Mouse (Mus musculus) erythroid progenitor cell, adult 5-6 weeks (primary cell): ENCODE measurements around the gene Ksr2. TPM values are rescaled to one million over a fixed set of nuclear protein-coding genes. Genes with fewer than 3 reads are reported as not detected.

Source experiments
- ATAC-seq: replicated peaks from 2 replicates; pipeline ENCODE4 v1.8.0; 2016; ENCODE audit warnings: moderate number of reproducible peaks, mild to moderate bottlenecking, moderate TSS enrichment, inconsistent platforms; ENCODE audit not compliant: poor library complexity, low FRiP score, severe bottlenecking
- total RNA-seq, 2 experiments: library from RNA; stranded (forward) in 1 of 2; stranded (reverse) in 1 of 2; fragments of 150-400 nt in 1 of 2; fragments of 186-747, 209-891 nt in 1 of 2; gene quantifications; 2 replicates each; pipeline versions ENCODE4 v1.2.3 to v1.2.4; 2015 to 2017; ENCODE audit warnings: low replicate concordance in 2 of 2

Gene Ksr2
- total RNA-seq, 2 experiments from 2014 or later: under 0.01 TPM; not detected in 1

DNA sequence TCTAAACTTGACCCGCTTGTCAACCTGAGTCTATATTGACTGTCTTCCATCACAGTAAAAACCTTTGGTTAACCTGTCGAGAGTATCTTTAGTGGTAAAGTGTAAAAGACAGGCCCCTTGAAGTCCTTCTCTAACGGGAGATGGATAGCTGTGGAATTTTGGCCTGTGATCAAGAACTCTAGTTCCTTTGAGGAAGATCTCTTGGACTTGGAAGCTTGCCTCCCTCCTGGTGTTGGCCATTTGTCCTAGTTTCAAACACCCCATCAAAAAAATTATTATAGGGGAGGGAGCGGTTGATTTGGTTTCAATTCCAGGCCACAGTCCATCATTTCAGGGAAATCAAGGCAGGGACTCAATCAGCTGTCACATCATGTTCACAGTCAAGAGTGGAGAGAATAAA, 309.5 kb downstream of the Ksr2 start:
- ATAC-seq: no peak

DNA sequence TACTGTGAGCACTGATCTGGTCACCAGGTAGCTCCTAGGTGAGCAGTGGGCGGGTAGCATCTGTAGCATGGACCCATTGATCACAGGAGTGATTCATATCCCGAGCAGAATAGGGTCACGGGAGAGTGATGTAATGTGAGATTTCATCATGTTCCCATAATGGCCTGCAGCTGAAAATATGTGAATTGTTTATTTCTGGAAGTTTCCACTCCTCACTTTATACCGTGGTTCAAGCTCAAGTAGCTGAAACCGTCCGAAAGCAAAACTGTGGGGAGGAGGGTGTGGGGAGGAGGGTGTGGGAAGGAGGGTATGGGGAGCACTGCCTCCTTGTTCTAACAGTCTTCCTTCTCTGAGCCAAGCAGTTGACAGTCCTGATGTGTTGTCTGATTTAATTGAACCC, 312.7 kb downstream of the Ksr2 start:
- no peak for ATAC-seq

DNA sequence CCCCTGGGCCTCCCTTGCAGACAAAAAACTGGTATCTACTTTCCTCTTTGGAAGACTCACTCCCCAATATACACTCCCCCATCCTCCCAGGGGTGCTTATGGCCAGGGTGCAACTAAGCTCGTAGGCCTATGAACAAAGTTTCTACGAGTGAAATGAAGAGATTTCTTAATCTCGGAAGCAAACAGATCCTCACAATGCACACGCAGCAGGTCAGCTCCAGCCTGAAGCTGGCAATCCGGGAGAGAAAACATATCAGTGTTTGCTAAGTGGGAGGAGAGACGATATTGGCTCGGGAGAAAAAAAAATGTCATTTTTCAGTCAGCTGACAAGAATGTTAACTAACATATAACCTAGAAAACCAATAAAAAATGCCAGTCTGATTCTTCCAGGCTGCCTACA, 313.3 kb downstream of the Ksr2 start:
- ATAC-seq: no peak

DNA sequence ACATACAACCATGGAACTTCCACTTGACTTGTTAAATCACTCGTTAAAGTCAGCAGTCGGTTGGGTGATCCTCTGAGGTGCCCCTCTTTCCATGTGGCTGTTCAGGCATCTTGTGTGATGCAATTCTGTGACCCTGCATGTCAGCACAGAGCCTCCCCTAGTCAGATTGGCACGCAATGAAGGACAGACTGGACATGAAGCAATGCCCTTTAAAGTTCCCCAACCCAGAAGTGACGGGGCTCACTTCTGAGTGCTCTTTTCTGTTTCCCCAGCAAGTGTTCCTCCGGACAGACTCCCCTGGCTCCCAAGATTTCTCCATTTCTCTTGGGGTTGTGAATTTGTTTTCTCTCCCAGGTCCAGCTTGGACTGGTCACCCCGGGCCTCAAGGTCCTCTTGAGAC, 317.5 kb downstream of the Ksr2 start:
- ATAC-seq: no peak

DNA sequence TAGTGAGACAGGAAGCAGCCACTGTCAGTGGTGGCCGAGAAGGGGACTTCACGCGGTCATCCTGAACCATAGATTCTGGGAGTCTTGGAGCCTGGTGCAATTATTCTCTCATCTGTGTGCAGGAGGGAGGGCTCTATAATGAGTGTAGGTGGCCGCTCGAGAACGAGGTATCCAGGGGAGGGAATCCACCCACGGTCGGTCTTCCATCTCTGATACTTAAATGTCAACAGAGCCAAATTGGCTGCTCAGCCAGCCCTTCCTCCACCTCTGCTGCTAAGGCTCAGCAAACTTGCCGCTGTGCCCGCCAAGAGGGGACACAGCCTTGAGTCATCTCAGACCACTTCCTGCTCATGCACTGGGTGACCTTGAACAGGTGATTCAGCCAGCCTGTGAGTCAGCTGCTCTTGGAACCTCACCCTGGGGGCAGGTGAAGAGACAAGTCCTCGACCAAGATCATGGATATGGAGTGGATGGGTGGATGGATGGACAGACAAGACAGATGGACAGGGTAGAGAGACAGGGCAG, 330.9 kb downstream of the Ksr2 start:
- no peak for ATAC-seq

DNA sequence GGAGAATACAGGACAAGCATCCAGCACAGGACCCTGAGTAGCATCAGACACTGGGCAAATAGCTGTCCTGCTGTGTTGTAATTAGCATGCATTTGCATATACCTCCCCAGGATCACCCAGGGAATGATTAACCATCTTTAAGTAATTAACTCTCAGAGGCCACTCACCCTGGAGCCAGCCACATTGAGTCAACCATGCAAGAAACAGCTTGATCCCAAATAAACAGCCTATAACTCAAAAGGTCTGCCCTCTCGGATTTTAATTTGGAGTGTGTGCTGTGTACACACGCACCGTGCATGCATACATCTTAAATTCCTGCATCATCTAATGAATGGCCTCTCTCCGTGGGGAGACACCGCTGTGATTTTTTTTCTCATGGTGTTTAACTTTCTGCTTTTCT, 335.6 kb downstream of the Ksr2 start:
- no peak for ATAC-seq

DNA sequence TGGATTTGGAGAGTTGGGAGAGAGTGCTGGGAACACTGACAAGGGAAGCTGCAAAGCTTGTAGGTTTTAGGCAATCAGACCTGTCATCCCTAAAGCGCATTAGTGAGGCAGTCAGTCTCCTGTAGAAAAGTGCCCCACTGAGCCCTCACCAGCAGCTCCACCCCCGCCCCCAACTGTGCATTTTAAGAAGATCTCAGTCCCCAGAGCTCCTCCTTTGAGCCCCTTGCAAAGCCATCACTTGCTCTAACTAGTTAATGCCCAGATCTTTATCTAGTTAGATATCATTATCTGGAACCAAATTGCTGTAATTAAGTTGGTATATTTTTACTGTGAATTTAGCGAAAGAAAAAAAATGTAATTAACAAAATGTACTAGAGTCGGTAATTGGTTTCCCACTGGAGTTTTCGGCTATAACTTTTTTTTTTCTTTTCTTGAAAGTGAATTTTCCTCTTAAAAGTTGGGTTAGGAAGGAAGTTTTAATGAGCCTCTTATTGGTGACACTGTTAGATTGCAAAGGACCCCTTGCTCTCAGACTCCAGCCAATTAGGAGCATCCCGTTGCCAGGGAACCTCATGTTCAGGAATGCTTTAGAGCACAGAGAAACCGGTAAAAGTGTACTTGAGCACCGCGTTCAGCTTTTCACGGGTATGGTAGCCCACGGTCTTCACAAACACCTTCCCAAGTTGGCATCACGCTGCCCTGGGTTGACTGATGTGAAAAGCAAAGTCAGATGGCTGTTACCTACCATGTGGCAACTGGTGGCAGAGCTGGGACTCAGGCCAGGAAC, 344.1 kb downstream of the Ksr2 start:
- ATAC-seq: no peak

DNA sequence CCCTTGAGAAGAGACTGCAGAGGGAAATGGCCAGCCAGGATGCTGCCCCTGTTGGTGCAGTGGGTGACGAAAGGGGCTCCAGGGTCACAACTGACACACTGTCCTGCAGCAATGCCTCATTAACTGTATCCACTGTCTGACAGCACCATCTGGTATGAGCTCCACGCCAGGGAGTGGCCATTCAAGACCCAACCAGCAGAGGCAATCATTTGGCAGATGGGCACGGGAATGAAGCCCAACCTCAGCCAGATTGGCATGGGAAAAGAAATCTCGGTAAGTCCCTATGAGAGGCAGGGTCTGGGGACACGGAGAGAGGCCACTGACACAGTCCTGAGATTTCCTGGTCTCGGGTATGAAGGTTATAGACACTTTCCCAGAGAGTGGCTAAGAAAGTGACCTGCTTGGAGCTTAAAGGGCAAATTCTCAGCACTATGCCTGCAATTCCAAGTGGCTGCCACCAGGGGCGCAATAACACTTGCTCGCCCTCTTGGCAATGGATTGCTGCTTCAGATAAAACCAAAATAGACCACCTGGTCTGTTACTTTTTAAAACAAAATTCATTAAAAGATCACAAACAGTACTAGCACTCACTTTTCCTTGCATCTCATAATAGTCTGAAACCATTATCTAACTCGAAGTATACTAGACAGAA, 347.5 kb downstream of the Ksr2 start:
- ATAC-seq: no peak

DNA sequence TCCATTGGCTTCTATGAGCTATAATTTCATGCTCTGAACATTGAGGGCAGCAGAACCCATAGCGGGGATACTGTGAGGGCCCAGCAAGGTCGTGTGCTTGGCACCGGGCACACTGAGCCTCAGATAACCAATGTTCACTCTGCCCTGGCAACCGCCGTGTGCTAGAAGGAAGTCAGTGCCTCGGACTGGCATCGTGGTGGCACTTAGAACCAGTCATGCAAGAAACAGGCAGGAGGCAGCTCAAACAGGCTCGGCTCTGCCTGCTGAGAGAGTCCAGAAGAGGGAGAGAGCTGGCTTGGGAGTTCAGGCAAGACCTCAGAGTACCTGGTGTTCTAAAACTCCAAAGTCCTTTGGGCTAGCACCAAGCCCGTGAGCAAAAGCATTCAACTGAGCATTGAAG, 350.7 kb downstream of the Ksr2 start:
- no peak for ATAC-seq

DNA sequence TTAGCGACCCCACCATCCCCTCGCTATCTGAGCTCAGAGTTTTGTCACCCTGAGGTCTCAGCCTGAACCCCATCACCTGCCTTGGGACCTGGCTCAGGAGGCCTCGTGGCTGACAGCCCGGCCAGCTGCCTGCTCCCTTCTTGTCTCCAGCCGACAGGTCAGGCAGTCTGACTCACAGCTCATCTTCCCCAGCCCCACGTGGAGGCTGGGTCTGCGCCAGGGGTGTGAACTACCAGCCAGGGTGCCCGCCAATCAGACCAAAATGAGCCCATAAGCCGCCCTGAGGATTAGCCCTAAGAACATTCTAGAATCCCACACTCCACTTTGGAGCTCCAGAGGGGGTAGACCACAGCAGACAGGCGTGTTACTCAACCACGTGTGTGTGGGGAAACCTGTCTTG, 365.4 kb downstream of the Ksr2 start:
- no peak for ATAC-seq

DNA sequence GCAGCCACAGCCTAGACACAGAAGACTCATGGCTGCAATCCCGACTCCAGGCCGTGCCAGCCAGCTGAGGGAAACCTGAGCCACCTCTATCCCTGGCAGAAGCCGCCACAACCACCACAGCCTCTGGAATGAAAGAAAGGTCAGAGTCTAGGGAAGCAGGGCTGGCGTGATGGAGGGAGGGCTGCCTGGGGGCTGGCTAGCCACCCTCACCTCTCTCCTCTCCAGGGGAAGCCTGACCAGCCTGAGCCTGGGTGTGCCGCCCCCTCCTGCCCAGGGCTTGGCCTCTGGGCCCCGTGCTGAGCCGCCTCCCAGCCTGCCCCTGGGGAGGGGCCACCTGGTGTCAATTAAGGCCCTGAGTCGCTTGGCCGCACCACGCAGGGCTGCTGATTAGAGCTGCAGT, 366.9 kb downstream of the Ksr2 start, which contains the start of gene Nos1:
Nos1 (plus strand) TSS at position 352 of the 400 bp plus-strand sequence.
- ATAC-seq: no peak

DNA sequence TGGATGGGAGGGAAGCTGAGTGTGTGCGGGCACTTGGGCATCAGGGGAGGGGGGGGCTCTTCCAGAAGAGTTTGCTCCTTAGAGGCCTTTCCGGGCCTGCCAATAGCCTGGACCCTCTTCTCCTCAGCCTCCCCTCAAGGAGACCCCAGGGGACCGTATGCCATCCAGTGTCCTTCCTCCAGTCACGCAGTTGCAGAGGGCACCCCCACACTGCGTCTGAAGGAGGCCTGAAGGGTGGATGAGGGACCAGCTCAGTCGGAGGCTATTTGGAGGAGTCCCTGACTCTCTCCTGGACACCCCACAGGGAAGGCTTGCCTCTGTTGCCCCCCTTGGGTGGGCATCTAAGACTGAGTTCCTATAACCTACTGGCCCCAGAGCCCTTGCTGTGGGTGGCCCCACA, 367.4 kb downstream of the Ksr2 start:
- ATAC-seq: no peak

DNA sequence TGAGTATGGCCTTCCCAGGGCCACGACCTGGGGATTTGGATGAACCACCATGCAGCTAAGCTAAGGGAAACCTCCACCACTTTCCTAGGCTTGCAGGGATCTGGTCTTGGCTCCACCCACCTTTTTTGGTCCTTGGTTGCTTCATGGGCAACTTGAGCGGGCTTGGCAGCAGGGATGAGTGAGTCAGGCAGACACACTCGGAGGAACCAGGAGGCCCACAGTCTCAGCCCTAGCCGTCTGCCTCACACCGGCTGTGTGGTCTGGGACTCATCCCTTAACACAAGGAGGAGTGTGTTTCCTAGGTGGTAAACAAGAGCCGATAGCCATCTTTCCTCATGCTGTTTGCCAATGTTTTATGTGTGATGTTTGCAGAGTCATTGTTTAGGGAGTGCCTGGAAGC, 376.3 kb downstream of the Ksr2 start:
- ATAC-seq: no peak

DNA sequence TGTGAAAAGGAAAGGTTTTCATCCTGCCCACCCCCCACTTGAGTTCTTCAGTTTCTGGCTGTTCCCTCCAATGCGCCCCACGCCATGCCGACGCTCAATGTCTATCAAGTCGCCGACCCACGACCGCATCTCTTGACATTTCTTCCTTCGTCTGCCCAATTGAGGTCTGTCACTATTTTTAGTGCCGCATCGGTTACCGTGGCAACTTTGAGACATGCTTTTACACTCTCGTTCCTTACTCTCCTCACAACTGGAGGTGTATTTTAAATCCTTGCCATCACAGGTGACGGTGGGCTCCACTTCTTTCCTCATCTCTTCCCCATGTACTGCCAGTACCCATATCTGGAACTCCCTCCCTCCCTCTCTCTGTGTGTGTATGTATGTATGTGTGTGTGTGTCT, 378.1 kb downstream of the Ksr2 start:
- no peak for ATAC-seq

DNA sequence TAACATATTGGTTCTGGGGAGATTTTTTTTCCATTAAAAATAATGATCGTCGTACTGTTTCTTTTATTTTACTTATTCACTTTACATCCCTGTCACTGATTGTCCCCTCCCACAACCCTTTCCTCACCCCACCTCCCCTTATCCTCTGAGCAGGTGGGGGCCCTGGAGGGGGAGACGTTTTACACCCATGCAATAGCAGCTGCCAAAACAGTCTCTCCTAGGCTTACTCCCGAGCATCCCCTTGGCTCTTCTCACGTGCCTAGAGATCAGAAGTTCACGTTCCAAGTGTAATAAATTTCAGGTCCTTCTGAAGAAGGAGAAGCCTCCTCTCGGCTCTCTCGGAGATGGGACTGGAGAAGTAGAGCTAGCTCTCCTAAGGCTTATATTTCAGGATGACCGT, 387.0 kb downstream of the Ksr2 start:
- ATAC-seq: no peak

DNA sequence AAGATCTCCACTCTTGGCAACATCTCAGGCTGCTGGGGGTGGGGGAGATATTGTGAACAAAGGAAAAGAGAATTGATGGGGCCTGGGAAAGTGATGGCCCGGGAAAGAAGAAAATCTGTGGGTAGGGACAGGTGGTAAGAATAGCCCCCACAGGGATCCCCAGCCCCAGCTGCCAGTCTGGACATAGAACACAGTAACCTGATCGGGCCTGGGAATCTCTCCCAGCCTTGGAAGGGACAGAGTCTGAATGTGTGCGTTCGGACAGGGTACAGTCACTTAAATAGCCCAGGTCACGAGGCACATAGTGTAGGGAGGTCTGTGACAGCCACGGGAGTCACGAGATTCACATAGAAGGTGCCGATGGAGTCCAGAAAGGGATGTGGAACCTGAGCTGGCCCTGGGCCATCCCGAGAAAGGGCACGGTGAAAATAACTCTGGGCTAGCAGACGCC, 388.3 kb downstream of the Ksr2 start:
- ATAC-seq: no peak

DNA sequence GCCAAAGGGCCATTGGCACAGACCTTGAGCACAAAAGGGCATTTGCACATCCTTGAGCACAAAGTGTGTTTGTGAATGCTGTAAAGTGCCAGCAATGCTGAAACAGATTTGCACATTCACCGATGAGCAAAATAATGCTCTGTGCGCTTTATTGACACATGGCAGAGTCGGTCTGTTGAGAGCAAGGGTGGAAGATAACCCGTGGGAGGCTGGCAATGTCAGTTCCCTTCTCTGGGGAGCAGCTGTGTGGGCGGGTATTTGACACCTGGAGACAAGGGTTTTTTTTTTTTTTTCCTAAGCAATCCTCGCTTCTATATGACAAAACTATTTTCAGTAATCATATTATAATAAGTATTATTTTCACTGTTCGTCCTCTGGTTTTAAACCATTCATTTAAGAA, 389.8 kb downstream of the Ksr2 start:
- ATAC-seq: no peak

DNA sequence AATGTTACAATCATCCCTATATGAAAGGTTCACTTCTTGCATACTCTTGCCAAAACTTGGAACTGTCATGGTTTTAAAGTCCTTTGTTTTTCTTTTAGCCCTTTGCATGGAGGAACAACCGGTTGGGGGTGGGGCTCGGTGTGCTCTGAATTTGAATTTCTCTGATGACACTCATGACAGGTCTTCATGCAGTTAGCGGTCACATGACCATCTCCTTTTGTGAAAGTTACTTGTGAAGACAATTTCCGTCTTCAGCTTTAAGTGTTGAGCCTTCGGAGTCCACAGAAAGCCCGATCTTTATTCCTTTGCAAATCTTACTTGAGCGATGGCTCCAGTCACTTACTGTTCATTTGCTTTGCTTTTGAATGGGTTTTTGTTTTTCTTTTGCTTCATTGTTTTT, 397.1 kb downstream of the Ksr2 start:
- ATAC-seq: no peak

DNA sequence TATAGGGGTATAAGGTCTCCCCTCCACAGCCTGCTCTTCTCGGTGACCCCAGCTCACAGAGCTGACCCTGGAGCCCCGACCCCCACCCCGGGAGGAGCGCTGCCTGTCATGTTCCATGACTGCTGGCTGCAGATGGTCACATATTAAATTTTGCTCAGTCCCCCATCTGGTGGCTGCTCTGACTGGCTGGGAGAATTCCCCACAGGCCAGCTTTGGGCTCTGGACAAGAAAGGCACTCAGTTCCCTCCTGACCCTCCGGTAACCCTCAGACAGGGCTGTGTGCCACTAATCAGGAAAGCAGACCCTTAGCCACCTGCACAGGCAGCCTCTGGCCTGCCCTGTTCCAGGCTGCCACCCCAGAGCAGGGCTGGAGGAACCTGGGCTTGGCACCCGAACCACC, 405.0 kb downstream of the Ksr2 start:
- no peak for ATAC-seq

DNA sequence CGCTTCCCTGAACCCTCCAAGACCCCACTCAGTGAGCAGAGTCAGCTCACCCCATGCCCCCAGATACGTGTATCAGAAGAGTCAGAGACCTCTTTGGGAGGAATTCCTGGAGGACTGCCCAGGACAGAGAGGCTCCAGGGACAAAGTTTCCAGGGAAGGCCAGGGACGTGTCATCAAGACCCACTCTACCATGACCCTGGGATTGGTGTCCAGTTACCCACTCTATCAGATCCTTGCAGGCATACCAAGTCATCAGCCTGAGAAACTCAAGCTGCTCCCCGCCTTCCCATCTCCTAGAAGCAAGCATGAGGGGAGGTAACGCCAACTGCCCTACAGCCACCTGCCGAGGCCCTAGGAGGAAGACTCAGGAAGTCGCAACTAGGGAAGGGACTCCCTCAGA, 406.6 kb downstream of the Ksr2 start:
- no peak for ATAC-seq

DNA sequence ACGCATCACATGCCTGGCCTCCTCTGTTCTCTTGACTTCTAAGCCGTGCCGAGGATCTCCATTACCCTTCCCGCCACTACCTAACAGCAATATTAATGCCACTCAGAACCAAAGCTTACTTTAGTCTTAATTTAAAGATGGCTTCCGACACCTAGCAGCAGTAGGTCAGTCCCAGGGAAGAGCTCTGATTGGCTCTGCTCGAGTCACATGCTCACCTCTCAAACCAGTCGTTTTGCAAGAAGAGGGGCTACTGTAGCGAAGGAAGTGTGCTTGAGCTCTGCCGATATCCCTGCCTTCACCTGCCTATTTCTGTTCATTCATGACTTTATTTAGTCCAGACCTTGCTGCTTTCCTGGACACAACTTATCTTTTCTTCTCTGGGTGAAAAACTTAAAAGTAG, 410.0 kb downstream of the Ksr2 start:
- ATAC-seq: no peak
